Mouse (Mus musculus) frontal cortex, postnatal 25 days (tissue): ENCODE results near the gene Ltbp2.

Experiments used
- DNase-seq, 2 experiments: peaks; one replicate each; pipeline ENCODE4 v3.0.0; 2022; ENCODE audit warnings: low spot score in 2 of 2

The Ltbp2 gene

GRCm38 (mm10) chr12:84805228-84805842 lies 71.0 kb downstream of the Ltbp2 start:
- no peak for DNase-seq

DNA sequence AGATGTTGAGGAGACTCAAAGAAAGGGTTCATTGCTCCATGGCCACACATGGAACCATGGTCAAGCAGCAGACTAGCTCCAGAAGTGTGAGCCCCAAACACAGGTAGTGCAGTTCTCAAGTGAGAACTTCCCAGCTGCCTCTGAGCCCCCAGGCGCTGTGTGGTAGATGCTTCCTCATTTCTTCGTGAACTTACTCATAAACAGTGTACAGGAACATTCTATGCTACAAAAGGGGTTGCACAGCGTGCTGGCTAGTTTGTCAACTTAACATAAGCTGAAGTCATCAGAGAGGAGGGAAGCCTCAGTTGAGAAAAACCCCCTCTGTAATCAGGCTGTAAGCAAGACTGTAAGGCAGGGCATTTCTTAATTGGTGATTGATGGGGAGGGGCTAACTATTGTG lies 73.7 kb downstream of the Ltbp2 start:
- DNase-seq = no peak

DNA sequence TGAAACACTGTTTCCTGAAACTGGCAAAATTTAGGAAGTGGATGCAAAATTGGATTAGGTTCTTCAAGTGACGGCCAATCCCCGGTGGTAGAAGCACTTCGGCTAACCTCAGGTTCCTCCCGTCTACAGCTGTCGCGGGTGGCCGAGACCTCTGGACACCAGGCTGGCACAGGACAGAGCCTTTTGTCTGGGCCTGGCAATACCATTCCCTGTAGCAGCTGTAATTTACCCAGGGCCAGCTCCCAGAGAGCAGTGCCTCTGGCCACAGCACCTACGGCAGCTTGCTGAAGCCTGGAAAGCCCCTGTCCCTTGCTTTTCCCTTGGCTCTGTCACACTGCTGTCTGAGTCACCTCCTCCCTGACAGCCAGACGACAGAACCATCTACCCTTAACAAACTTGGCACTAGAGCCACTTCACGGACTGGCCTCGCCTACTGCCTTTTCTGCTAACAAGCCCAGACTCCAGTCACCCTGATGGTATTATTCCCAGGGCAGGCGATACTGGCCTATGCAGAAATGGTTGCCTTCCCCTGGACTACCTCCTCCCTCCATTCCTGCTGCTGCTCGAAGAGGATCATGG lies 74.7 kb downstream of the Ltbp2 start:
- DNase-seq = no peak

- DNase-seq = no peak
These were observed 75.9 kb downstream of the Ltbp2 start for GRCm38 (mm10) chr12:84800419-84800818.

DNA sequence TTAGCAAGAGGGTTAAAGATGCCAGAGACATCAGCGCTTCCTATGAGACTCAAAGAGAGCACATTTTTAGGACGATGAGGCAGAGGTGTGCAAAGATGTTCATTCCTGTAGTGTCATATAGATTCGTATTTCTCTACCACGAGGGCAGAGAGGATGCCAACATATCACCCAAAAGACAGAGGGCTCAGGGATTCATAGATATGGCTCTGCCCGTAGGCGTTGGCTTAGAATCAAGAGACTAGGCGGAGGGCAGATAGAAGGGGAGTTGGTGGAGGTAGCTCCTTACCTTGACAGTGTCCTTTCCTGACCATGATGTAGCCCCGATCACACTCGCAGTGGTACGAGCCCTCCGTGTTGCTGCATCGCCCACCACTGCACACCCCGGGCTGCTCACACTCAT lies 77.2 kb downstream of the Ltbp2 start:
- DNase-seq = no peak

- DNase-seq = no peak
These were observed 81.7 kb downstream of the Ltbp2 start for GRCm38 (mm10) chr12:84794647-84795046.

GRCm38 (mm10) chr12:84792629-84793028 lies 83.7 kb downstream of the Ltbp2 start:
- DNase-seq = no peak

DNA sequence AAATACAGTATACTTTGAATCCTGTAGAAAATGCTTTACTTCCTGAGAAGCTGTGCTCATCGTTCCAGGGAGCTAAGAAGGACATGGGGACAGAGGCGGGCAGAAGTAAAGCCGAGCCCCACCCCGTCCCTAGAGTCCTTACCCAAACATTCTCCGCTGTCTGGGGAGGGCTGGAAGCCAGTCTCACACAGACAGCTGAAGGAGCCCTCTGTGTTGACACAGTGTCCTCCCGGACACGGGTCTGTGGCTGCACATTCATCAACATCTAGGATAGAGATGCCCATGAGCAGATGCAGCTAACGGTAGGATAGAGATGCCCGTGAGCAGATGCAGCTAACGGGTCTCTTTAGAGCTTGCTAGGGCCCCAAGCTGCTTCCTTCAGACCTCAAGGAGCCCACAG lies 85.5 kb downstream of the Ltbp2 start:
- no peak for DNase-seq

GRCm38 (mm10) chr12:84786091-84786490 lies 90.2 kb downstream of the Ltbp2 start:
- DNase-seq = no peak

DNA sequence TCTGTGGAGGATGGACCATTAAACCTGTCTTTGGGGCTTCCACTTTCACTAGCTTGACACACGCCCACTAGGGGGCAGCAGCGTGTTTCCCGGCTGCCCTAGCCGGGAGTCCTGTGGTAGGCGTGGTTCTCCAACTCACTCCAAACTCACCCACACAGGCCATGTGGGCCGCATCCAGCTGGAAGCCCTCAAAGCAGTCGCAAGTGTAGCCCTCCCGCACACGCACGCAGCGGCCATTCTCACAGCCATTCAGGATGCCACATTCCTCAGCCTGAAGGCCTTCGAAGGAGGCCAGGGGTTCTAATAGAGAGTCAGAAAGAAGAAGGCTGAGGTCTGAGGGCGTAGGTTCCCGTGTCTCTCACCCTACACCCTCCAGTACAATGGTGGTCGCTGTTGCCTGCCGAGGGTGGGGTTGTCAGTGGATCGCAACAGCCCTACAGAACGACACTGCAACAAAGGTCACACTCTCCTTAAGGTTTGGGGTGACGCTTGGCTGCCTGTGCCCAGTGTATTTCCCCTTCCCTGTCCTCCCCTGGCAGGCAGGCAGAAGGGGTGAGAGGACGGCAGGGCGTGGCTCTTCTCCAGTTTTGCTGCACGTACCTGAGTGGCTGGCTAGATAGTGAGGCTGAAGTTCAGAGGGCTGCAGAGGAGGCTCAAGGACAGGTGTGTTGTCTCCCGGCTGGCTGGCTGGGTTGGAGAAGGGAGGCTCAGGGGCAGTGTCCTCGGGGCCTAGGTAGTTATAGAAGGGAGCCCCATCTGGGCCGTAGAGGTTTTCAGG lies 91.5 kb downstream of the Ltbp2 start:
- DNase-seq = peak; percentile 74 to 77

DNA sequence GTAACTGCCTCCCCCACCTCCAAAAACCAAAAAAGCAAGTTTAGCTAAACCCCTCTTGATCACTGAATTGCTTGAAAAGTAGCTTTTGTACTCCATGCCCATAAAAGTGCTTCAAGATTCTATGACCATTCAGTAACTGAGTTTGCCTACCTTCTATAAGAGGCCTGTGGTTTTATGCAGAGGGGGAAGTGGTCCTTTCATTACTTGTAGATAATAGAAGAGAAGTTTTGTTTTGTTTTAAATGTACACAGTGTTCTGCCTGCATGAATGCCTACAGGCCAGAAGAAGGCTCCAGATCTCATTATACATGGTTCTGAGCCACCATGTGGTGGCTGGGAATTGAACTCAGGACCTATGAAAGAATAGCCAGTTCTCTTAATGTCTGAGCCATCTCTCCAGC lies 100.1 kb downstream of the Ltbp2 start:
- DNase-seq = no peak

GRCm38 (mm10) chr12:84774376-84774775 lies 102.0 kb downstream of the Ltbp2 start:
- DNase-seq = no peak

- DNase-seq = no peak
These were observed 102.9 kb downstream of the Ltbp2 start for GRCm38 (mm10) chr12:84773476-84773875.

DNA sequence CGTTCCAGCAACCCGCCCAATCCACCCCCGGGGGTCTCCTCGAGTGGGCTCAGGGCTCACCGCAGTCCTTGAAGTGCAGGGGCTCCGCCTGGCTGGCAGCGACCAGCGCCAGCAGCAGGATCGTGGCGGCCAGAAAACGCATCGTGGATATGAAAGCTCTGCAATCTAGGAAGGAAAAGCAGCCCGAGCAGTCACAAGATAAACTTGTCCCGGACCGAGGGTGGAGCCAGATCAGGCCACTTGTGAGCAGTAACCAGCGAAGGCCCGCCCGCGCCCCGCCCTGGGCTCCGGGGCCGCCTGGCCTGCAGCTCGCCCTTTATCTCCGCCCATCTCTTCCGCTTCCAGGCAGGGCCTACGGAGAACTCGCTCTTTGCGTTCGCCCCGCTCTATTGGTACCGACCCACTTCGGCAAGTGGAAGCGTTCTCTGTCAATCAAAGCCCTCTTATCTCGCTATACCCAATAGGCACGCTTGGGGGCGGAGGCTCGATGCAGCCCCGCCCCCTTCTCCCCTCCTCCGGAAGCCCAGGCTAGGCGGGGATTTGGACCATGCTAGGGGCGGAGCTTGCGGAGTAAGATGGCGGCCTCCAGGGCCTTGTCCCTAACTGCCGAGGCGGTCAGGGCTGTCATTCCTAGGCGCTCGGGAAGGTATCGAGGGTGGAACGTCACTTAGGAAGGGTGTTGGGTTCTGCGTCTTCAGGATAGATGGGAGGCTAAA lies 103.4 kb downstream of the Ltbp2 start, which contains the start of the genes Npc2 and Isca2:
Gene Npc2, minus strand, starts transcription at position 427 of the 716 bp plus-strand sequence.
Gene Isca2, plus strand, starts transcription at position 526 of the 716 bp plus-strand sequence.
- peak; percentile 87 to 92 for DNase-seq

- DNase-seq = no peak
These were observed 104.3 kb downstream of the Ltbp2 start for GRCm38 (mm10) chr12:84771981-84772520.

GRCm38 (mm10) chr12:84769624-84770023 lies 106.7 kb downstream of the Ltbp2 start:
- no peak for DNase-seq

GRCm38 (mm10) chr12:84767510-84767909 lies 108.8 kb downstream of the Ltbp2 start:
- DNase-seq = no peak

GRCm38 (mm10) chr12:84766113-84766735 lies 110.1 kb downstream of the Ltbp2 start:
- no peak for DNase-seq

GRCm38 (mm10) chr12:84765506-84765905 lies 110.8 kb downstream of the Ltbp2 start:
- no peak for DNase-seq

GRCm38 (mm10) chr12:84764756-84765155 lies 111.6 kb downstream of the Ltbp2 start:
- DNase-seq = no peak

DNA sequence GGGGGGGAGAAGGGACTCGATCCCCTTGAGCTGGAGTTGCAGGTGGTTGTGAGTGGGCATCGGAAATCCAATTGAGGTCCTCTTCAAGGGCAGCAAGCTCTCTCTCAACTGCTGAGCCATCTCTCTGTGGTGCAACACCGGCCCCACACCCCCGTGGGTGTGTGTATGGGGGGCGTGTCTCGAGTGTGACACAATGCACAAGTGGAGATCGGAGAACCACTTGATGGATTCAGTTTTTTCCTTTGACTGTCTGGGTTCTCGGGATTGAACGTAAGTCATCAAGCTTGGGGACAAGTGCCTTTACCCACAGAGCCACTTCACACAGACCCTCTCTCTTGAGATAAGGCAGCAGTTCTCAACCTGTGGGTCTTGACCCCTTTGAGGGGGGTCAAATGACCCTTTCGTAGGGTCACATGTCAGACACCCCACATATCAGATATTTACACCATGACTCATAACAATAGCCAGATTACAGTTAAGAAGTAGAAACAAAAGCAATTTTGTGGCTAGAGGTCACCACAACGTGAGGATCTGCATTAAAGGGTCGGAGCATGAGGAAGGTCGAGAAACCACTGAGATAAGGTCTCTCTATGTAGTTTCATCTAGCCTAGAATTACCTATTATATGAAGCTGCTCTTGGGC lies 112.6 kb downstream of the Ltbp2 start:
- no peak for DNase-seq
